Mouse (Mus musculus): ENCODE measurements around the gene Rbbp8nl. TPM values are rescaled to one million over a fixed set of nuclear protein-coding genes. Genes with fewer than 3 reads are reported as not detected.
A peak's percentile ranks its signal among the peaks of the same experiment; 100 is the strongest.

Gene Rbbp8nl
- total RNA-seq (2014; fragmentation: Nextera tagmentation) (not detected in 2 replicates), total RNA-seq (2017) (not detected in 2 replicates)

GRCm38 (mm10) chr2:180289440-180290108, at the start of gene Rbbp8nl:
Gene Rbbp8nl (minus strand): TSS chr2:180289879.
- ATAC-seq (replicated peaks; ENCODE audit: poor library complexity, severe bottlenecking): no peak

- ATAC-seq (replicated peaks; ENCODE audit: poor library complexity, severe bottlenecking): 0 out of 2 replicates have a peak, but pooled peaks have one; percentile 10
Observed at GRCm38 (mm10) chr2:180334551-180334986, 44.9 kb upstream of the Rbbp8nl start, which contains the start of gene Gata5. Gene Gata5 (minus strand): TSS chr2:180334699.

GRCm38 (mm10) chr2:180333778-180334550, 44.3 kb upstream of the Rbbp8nl start:
- ATAC-seq (replicated peaks; ENCODE audit: poor library complexity, severe bottlenecking): no peak

- no peak for ATAC-seq (replicated peaks; ENCODE audit: poor library complexity, severe bottlenecking)
Observed at GRCm38 (mm10) chr2:180329466-180329865, 39.8 kb upstream of the Rbbp8nl start.

DNA sequence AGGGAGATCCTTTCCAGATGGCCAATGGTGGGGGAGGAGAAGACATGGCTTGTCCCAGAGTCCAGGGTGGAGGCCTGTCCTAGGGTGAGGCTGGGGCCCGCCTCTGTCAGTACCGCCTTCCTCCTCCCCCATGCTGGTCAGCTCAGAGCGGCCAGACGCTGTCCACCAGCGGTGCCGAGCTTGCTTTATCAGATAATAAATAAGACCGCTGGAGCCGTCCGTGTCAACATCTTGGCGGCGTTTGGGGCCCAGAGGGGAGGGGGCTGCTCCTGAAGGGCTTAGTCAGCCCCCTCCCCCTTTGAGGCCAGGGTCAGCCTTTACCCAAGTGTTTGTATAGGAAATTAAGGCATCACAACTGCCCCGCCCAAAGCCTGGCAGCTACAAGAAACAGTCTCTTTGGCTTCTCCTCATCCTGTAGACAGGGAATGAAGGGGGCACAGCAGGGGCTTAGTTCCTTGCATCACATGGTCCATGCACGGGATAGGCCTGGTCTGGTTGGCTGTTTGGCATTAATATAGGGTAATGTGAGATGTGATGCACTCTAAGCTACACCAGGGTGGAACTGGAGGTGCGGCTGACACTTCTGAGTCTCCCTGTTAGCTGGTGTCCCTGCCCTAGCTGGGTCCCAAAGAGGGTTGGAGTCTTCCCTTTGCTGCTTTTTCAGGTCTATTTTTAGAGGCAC, 33.1 kb upstream of the Rbbp8nl start:
- no peak for ATAC-seq (replicated peaks; ENCODE audit: poor library complexity, severe bottlenecking)

GRCm38 (mm10) chr2:180320216-180320615, 30.5 kb upstream of the Rbbp8nl start:
- ATAC-seq (replicated peaks; ENCODE audit: poor library complexity, severe bottlenecking): no peak

- ATAC-seq (replicated peaks; ENCODE audit: poor library complexity, severe bottlenecking): no peak
Observed at GRCm38 (mm10) chr2:180317591-180317990, 27.9 kb upstream of the Rbbp8nl start.

- no peak for ATAC-seq (replicated peaks; ENCODE audit: poor library complexity, severe bottlenecking)
Observed at GRCm38 (mm10) chr2:180314292-180314691, 24.6 kb upstream of the Rbbp8nl start.

DNA sequence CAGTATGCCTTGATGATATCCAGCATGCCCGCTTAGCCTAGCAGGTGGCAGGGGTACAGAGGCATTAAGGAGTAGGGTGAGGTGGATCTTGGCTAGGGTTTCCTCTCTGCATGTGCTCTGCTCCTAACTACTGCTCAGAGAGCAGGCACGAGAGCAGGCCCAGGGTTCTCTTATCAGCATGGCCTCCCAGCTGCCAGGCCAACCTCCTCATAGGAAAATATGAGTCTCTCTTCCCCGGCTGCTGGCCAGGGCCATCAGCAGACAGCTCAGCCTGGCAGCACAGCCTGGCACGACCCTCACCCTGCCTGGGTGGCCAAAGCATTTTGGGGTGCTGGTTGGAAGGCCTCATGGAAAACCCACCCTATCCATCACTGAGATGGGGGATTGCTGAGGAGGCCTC, 21.5 kb upstream of the Rbbp8nl start:
- no peak for ATAC-seq (replicated peaks; ENCODE audit: poor library complexity, severe bottlenecking)

DNA sequence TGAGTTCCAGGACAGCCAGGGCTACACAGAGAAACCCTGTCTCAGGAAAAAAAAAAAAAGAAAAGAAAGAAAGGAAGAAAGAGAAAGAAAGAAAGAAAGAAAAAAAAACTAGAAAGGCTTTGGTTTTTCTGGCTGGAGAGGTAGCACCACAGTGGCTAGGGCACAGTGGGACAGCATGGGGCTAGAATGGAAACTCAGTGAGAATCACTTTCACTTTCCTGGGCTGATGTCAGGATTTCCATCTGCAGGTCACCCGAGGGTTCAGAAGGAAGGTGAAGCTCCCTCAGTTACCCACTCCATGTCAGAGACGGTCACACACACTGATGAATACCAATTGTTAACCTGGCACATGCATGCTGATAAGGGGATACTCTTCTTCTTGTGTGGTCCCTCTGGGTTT, 18.0 kb upstream of the Rbbp8nl start:
- ATAC-seq (replicated peaks; ENCODE audit: poor library complexity, severe bottlenecking): no peak

DNA sequence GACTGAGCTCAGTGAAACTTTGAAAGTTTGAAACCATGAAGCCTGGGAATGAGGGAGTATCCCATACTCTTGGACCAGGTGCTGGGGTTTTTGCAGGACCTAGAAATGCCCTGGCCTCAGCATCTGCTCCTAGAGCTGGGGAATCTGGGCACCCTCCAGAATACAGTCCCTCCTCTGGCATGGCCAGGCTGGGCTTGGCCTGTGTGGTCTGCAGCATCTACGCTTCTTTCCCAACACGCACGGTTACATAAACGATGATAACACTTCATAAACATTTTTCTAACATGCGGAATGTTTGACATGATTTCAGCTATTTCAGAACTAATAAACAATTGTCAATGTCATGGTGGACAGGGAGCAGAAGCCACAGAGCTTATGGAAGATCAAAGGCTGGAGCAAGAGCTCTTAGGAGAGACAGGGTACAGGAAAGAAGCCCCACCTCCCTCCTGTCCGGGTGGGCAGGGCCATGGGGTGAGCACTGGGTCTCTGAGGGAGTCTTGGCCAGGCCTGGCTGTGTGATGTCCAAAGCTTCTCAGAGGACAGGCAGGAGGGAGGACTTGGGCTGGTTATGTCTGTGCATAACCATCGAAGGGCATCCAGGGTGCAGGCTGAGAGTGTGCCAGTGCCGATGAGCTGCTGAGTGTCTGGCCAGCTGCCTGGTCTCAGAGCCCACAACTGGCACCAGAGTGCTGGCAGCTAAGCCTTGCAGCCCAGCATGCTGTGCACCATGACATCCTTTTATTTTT, 16.9 kb upstream of the Rbbp8nl start:
- ATAC-seq (replicated peaks; ENCODE audit: poor library complexity, severe bottlenecking): no peak

DNA sequence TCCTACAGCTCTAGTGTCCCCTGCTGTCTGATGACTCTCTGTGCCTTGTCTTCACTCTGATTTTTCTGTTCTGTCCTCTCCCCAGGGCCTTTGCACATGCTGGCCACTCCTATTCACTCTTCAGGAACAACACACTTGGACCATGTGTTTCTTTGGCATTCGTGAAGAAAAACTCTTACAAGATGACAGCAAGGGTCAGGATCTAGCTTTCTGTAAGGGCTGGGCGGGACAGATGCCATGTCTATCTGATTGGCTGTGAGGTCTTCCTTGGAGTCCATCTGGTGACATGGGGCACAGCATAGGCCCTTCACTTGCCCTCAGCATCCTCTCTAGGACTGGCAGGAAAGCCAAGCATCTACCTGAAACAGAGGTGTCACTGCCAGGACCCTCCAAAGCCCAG, 16.3 kb upstream of the Rbbp8nl start:
- no peak; the same call in 1 of the 2 replicates for ATAC-seq (replicated peaks; ENCODE audit: poor library complexity, severe bottlenecking)

DNA sequence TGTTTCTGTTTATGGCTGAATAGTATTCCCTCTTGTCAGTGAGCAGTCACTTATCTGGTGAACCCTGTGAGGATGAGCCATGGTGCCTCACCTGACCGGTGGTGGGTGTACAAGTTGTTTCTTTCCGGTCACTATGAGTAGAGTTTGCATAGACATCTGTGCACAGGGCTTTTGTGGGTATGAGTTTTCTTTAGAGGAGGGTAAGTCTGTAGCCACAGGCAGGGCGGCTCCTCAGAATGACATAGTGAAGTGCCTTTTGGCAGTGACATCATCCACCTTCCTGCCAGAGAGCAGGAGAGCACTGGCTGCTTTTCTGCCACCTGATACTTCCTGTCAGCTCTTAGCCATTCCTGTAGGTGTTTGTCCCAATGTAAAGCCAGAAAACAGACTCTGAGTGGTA, 15.8 kb upstream of the Rbbp8nl start:
- no peak for ATAC-seq (replicated peaks; ENCODE audit: poor library complexity, severe bottlenecking)

DNA sequence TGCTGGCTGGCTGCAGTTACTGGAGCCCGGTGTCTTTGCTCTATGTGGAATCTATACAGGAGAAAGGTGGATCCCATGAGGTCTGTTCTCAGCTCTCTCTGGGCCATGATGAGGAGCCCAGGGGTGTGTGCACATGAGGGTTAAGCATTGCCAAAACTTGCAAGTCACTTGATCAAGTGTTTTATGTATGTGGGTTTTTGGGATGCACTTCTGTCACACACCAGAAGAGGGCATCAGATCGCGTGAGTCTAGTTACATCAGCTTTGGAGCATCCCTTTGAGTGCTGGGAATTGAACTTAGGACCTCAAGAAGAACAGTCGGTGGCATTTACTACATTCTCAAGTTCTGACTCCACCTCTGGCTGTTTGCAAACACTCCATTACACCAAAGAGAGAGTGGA, 14.9 kb upstream of the Rbbp8nl start:
- no peak for ATAC-seq (replicated peaks; ENCODE audit: poor library complexity, severe bottlenecking)

DNA sequence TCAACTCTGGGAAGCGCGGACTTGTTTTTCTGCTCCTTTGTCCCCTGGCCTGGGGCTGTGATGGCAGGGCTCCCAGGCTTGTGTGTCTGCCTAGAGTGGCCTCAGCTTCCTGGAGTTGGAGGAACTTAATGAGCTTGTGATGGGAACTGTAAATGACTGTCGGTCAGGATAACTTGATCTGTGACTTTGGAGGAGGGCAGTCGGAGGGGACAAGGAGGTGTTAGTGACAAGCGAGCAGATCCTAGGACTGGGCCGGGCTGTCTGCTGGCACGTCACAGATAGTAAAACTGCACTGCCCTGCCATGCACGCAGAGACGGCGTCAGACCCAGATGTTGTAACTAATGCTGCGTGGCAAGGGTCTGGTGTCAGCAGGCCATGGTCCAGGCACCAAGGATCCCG, 13.8 kb upstream of the Rbbp8nl start:
- no peak for ATAC-seq (replicated peaks; ENCODE audit: poor library complexity, severe bottlenecking)

DNA sequence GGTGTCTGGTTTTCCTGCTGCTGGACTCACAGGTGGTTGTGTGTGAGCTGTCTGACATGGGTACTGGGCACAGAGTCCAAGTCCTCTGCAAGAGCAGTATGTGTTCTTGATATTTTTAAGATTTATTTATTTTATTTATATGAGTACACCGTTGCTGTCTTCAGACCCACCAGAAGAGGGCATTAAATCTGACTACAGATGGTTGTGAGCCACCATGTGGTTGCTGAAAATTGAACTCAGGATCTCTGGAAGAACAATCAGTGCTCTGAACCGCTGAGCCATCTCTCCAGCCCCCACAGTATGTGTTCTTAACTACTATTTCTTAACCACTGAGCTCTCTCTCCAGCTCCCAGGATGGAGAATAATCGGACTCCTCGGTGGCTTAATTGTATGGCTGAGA, 12.5 kb upstream of the Rbbp8nl start:
- ATAC-seq (replicated peaks; ENCODE audit: poor library complexity, severe bottlenecking): no peak

DNA sequence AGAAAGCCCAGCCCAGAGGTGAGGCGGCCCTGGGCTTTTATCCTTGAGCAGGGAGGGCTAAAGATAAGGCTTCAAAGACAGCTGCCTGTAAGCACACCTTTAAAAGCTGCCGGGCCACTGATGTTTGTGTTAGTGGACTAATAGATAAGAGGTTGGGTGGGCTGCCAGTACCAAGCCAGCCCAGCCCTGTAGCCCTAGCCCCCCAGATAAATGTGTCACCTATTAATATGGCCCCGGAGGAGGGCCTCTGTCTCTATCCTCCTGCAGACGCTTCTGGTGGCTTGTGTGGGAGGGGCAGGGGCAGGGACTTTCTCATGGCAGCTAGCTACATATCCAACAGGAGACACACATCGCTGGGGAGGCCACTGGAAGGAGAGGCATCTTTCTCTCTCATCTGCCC, 11.1 kb upstream of the Rbbp8nl start:
- ATAC-seq (replicated peaks; ENCODE audit: poor library complexity, severe bottlenecking): no peak

- no peak for ATAC-seq (replicated peaks; ENCODE audit: poor library complexity, severe bottlenecking)
Observed at GRCm38 (mm10) chr2:180300252-180300651, 10.6 kb upstream of the Rbbp8nl start.

GRCm38 (mm10) chr2:180292906-180293305, 3.2 kb upstream of the Rbbp8nl start:
- ATAC-seq (replicated peaks; ENCODE audit: poor library complexity, severe bottlenecking): no peak

- ATAC-seq (replicated peaks; ENCODE audit: poor library complexity, severe bottlenecking): no peak
Observed at GRCm38 (mm10) chr2:180292026-180292425, 2.3 kb upstream of the Rbbp8nl start.

All from granulocyte monocyte progenitor cell, adult 5-6 weeks (primary cell).